Mouse (Mus musculus) left cerebral cortex, postnatal 25 days (tissue): ENCODE measurements around the gene Rhbdd3. TPM values are rescaled to one million over a fixed set of nuclear protein-coding genes. Genes with fewer than 3 reads are reported as not detected.

ENCODE experiments used
- DNase-seq, 2 experiments: peaks; one replicate each; pipeline ENCODE4 v3.0.0; 2022; ENCODE audit warnings: low spot score in 2 of 2, mixed read lengths in 1 of 2
- intact Hi-C: fragments of 180-260 bp; cut with DNase I; formaldehyde crosslinking; loops from one replicate; pipeline ENCODE4 v1.15.1; 2025
- total RNA-seq, 2 experiments: library from RNA; stranded (reverse); gene quantifications; 2 replicates each; pipeline ENCODE4 v1.2.3; 2021

Rhbdd3 gene
- total RNA-seq: 10 to 100 TPM; 20.9 to 21.0 TPM

DNA sequence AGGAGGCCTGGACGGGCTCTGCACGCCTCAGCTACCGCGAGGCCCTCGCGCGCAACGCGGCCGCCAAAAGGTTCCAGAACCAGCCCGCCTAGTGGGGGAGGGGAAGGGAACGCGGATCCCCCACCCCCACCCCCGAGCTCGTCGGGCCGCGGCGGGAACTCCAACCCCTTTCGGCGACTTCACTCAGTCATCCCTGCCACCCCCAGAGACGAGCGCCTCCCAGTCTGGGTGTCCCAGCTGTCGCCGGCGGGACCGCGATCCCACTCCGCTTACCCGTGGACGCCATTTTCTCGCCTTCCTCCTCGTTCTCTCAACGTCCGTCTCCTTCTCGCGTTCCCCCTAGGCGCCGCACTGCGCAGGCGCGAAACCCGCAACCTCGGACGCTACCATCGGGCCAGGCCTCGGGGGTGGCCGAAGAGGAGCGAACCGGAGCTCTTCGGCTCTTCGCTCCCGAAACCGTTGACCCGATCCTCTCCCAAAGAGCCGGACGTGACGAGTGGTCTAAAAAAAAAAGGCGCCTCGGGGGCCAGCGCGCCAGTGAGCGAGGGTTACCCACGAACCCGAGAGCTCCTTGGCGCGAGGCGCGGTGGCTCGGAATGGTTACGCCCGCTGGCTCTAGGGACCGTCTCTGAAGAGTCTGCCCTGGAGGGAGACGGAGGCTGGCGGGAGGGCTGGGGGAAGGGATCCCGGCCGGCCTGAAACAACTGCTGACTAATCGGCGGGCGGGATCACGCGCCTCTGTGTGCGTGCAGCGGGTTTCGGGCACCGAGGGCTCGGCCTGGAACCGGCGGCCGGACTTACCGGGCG lies at the start of gene Rhbdd3, which contains the start of gene Ewsr1:
TSS of gene Rhbdd3 (plus strand) at position 191 of the 807 bp plus-strand sequence.
TSS of gene Ewsr1 (minus strand) at position 531 of the 807 bp plus-strand sequence.
- peak; percentile 96 to 97 for DNase-seq
- intact Hi-C loops: no loop called here

GRCm38 (mm10) chr11:5051629-5052028 lies 47.1 kb upstream of the Rhbdd3 start:
- intact Hi-C loops: loop anchor here (1.0 kb wide), 1 partner anchor 23 kb away; no protein-coding TSS in a partner anchor
- DNase-seq: peak in 1 of 2 experiments; percentile 53

- intact Hi-C loops: loop anchor here (1.0 kb wide), 1 partner anchor 24 kb away; no protein-coding TSS in a partner anchor
- DNase-seq: peak; percentile 65 to 96
Measured at GRCm38 (mm10) chr11:5052200-5052854, 46.4 kb upstream of the Rhbdd3 start.

GRCm38 (mm10) chr11:5054151-5054550 lies 44.6 kb upstream of the Rhbdd3 start:
- intact Hi-C loops: no loop called here
- no peak for DNase-seq

DNA sequence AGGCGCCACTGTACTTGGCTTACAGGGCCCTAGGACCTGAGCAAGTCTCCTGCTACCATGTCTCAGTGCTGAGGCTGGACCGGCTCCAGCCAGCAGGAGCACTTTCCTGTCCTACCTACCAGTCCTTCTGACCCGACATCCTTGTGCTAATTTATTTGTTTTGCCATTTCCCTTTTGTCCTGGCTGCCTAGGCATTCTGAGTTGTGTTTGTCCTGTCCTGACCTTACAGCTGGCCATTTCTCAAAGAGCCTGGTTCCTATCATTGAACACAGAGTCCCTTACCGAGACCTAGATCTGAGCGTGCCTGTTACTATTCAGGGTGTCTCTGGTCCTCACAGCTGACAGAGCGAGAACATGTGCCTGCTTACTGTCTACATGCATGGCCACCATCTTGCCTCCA lies 43.9 kb upstream of the Rhbdd3 start:
- DNase-seq: no peak
- intact Hi-C loops: no loop called here

DNA sequence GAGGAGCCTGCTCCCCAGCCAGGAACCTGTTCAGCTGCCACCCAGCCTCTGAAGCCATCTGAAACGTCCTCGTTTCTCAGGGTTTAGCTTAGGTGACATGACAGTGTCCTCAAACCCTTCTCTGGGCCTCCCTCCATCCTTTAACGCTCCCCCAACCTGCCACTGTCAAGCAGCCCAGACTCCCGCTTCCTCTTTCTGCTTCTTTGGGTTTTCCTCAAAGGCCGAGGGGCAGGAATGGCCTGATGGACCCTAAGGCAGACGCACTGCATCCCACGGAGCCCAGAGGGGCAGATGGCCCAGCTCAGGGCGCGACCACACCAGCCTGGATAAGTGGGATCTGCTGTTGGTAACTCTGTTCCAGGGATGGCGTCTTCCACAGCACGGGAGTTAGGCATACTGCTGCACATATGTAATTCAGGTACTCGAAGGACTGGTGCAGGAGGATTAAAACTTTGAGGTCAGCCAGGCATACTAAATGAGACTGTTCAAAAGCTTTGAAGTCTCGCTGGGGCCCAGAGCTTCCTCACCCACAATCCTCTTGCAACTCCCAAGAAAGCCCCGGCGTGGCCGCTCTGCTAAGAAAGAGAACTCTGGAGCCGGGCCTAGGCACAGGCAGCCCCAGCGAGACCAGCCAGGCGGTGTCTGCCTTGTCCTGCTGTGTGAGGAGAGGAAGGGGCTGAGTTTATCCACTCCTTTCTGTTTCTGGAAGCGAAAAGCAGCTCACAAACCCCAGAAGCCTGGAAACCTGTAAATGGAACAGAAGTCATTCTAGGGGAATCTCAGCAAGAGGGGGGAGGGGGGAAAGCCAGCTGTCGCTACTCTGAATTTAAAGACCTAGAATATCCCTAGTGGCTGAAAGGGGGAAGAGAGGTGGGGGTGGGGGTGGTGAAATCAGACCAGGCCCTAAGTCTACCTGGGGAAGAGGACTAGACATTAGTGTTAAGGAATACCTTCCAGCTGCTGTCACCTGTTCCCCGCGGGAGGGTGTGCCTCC lies 42.5 kb upstream of the Rhbdd3 start:
- intact Hi-C loops: no loop called here
- peak in 1 of 2 experiments; percentile 57 for DNase-seq

- DNase-seq: peak in 1 of 2 experiments; percentile 31
- intact Hi-C loops: no loop called here
Measured at GRCm38 (mm10) chr11:5057064-5057463, 41.7 kb upstream of the Rhbdd3 start.

GRCm38 (mm10) chr11:5057541-5057855 lies 41.2 kb upstream of the Rhbdd3 start:
- DNase-seq: no peak
- intact Hi-C loops: no loop called here

DNA sequence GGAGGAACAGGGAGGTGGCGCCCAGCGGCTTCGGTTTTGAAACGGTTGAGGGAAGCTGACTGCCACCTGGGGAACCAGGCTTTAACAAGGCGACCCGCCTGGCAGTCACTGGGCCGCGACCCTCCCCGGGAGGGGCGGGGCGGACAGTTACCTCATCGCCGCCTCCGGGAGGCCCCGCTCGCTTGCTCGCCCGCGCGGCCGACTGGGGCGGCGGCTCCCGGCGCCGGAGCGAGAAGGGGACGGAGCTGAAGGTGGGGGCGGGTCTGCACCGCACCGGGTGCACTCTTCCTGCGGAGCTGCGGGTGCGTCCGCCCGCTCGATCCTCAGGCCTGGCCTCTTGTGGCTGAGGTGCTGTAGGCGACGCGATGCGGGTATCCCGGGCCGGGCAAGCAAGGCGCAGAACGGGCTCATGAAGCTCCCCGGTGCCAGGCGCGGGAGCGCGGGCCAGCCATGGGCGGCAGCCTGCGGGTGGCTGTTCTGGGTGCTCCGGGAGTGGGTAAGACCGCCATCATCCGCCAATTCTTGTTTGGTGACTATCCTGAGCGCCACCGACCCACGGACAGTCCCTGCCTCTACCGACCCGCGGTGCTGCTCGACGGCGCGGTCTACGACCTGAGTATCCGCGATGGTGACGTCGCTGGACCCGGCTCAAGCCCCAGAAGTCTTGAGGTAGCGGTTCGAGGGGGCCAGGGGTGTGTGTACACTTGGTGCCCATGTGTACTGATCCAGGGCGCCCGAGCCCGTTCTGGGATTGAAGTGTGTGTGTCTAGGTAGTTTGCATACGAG lies 40.7 kb upstream of the Rhbdd3 start, which contains the start of gene Rasl10a:
TSS of gene Rasl10a (plus strand) at position 273 of the 786 bp plus-strand sequence.
- intact Hi-C loops: loop anchor here (2.0 kb wide), 1 partner anchor 15 kb away; no protein-coding TSS in a partner anchor
- DNase-seq: peak; percentile 59 to 60

- intact Hi-C loops: loop anchor here (2.0 kb wide), 1 partner anchor 16 kb away; no protein-coding TSS in a partner anchor
- no peak for DNase-seq
Measured at GRCm38 (mm10) chr11:5058783-5059182, 39.9 kb upstream of the Rhbdd3 start.

- intact Hi-C loops: loop anchor here (2.0 kb wide), 1 partner anchor 16 kb away; no protein-coding TSS in a partner anchor
- no peak for DNase-seq
Measured at GRCm38 (mm10) chr11:5059230-5059629, 39.5 kb upstream of the Rhbdd3 start.

DNA sequence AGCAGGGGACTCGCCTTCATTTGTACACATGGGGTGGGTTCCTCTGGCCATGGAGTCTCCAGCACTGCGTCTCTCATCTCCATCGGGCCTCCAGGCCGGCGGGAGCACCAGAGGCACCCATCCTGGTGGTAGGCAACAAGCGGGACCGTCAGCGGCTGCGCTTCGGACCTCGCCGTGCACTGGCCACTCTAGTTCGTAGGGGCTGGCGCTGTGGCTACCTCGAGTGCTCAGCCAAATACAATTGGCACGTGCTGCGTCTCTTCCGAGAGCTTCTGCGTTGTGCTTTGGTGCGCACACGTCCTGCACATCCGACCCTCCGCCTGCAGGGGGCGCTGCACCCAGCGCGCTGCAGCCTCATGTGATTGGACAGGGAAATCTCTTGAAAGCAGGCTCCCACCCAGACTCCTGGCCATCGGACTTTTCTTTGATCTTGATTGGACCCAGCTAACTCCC lies 39.0 kb upstream of the Rhbdd3 start:
- DNase-seq: peak; percentile 71 to 74
- intact Hi-C loops: loop anchor here (2.0 kb wide), 1 partner anchor 17 kb away; no protein-coding TSS in a partner anchor

DNA sequence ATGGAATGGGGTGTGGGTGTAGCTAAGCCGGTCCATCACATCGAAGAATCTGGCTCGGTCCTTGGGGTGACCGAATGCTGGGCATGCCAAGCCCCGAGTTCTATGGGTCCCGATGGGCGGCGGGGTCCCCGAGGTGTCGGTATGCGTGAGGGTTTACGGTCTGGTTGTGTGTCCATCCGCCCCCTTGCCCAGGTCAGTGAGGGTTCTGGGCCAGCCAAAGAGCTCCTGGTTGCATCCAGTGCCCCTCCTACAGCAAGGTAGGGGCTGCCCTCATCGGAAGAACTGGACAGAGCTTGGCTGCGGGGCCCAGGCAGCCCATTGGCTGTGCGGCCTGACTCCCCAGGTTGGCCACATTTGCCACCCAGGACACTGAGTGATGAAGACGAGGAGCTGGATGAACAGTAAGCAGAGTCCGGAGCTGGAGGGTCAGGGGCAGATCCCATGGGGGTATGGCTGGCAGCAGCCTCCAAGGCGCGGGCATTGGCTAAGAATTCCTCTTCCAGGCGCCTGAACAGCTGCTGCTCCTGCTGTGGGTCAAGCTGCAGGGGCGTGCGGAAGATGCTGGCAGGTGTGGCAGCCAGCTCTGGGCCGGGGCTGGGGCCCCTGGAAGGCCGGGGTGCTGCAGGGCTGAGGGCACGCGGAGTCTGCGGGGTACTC lies 37.8 kb upstream of the Rhbdd3 start:
- intact Hi-C loops: no loop called here
- peak in 1 of 2 experiments; percentile 32 for DNase-seq

- intact Hi-C loops: no loop called here
- DNase-seq: peak; percentile 91 to 98
Measured at GRCm38 (mm10) chr11:5061413-5062139, 37.1 kb upstream of the Rhbdd3 start.

DNA sequence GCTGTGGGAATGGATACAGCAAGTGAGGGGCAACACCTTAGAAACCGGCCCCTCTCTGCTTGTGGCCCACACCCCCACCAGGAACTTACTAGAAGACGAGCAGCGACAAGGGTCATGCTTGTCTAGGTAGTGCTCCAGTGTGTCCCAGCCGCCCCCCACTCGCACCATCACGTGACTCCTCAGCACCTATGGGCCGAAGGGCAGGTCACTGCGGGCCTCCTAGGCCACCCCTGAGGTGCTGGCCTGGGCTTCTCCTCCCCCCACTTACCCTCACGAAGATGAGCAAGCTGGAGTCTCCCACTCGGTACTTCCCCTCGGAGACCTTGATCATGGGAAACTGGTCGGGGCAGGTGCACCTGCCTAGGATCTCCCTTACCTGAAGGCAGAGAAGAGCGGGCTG lies 36.4 kb upstream of the Rhbdd3 start:
- no peak for DNase-seq
- intact Hi-C loops: no loop called here

- intact Hi-C loops: no loop called here
- peak in 1 of 2 experiments; percentile 32 for DNase-seq
Measured at GRCm38 (mm10) chr11:5062860-5063505, 35.7 kb upstream of the Rhbdd3 start.
